In genomic region chr1:165464574-165464973, GRCm38 (mm10) we compare ENCODE assay signal across 34 mouse cellular contexts. TPM values are rescaled to one million over a fixed set of nuclear protein-coding genes. Genes with fewer than 3 reads are reported as not detected.
DNase-seq lines count a peak whose midpoint lies in the region; ATAC-seq and TF ChIP-seq lines count a peak whose summit lies in the region.
"Had no signal": no experiment of that assay in that cellular context is flagged by ENCODE, and none has a peak within 500 bp of the region (broad histone marks: within the 10 kb centered on the region; RNA-seq: fewer than 3 reads in every experiment).

No protein-coding gene starts in this region.

- DNase-seq in liver, adult 2 months (ENCODE audit: extremely low read depth, low read depth, low spot score), result peak; percentile 81
- DNase-seq in liver, result no peak
- DNase-seq in lung, postnatal 25 days (ENCODE audit: low spot score), result peak; percentile 50
- DNase-seq in lung, postnatal 10 days, result no peak
- peak; percentile 91 for DNase-seq in fat pad, adult 2 months (ENCODE audit: extremely low read depth, low read depth, low spot score)
- DNase-seq: adrenal gland, adult 2 months; adrenal gland, postnatal 25 days; B cell, adult 2 months; cerebellum, adult 11-12 months; cerebellum, adult 8-10 months; cerebellum, postnatal 10 days; cerebellum, postnatal 36 days; embryo, embryonic 11 days; gastrocnemius, postnatal 10 days; gastrocnemius, postnatal 36 days; heart, adult 18-20 months; heart, postnatal 10 days; heart, postnatal 36 days had no signal

- TF ChIP-seq POLR2A in liver, adult 2 months (IDR thresholded peaks at IDR 0.05; ENCODE audit: extremely low read depth, insufficient read depth, low read length), result no peak

- H3K9ac ChIP-seq in liver, adult 2 months (ENCODE audit: low read depth, low read length), result no peak overlapping the region
- no peak overlapping the region for H3K9ac ChIP-seq in hindbrain, embryonic 12.5 days
- H3K9ac ChIP-seq: embryonic facial prominence, embryonic 13.5 days; forebrain, embryonic 13.5 days; heart, embryonic 12.5 days; heart, embryonic 15.5 days; hindbrain, embryonic 14.5 days had no signal

- whole genome bisulfite sequencing in liver, adult 2 months, result 19% methylated on average over 3 of the region's 3 CpGs
- WGBS in hindbrain, embryonic 12.5 days, result 93% methylated on average over 3 of the region's 3 CpGs

- no peak for TF ChIP-seq CTCF in liver, adult 2 months (IDR thresholded peaks at IDR 0.05; ENCODE audit: low read depth, low read length)

- no peak overlapping the region for H3K4me2 ChIP-seq in hindbrain, embryonic 12.5 days (replicated peaks)
- H3K4me2 ChIP-seq: embryonic facial prominence, embryonic 13.5 days; forebrain, embryonic 13.5 days; heart, embryonic 12.5 days; heart, embryonic 15.5 days; hindbrain, embryonic 14.5 days had no signal

- ATAC-seq in hindbrain, embryonic 12.5 days (ENCODE audit: low FRiP score), result no peak
- ATAC-seq: forebrain, embryonic 13.5 days; forebrain, embryonic 16.5 days; hindbrain, postnatal 0 days; inflammation-experienced regulatory T-cells, adult 6 months had no signal

- H3K4me1 ChIP-seq in liver, adult 2 months (ENCODE audit: control insufficient read depth, insufficient read depth, low read length), result peaks cover 13% of the 10 kb centered on the region
- peaks cover 4% of the 10 kb centered on the region for H3K4me1 ChIP-seq in hindbrain, embryonic 12.5 days

- H3K79me2 ChIP-seq in liver, adult 2 months (ENCODE audit: control insufficient read depth, insufficient read depth, low read length), result peaks cover 18% of the 10 kb centered on the region; the same call in 1 of the 2 replicates

- no peak overlapping the region for H3K4me3 ChIP-seq in liver, adult 2 months (ENCODE audit: insufficient read depth, low read depth, low read length)
- H3K4me3 ChIP-seq in hindbrain, embryonic 12.5 days, result no peak overlapping the region
- H3K4me3 ChIP-seq: embryonic facial prominence, embryonic 10.5 days; embryonic facial prominence, embryonic 13.5 days; erythroblast, embryonic 14.5 days; forebrain, embryonic 10.5 days; forebrain, embryonic 13.5 days; heart, embryonic 12.5 days; heart, embryonic 15.5 days; hindbrain, embryonic 10.5 days had no signal

- H3K27ac ChIP-seq in liver, adult 2 months (replicated peaks; ENCODE audit: insufficient read depth, low read depth, low read length), result no peak overlapping the region
- no peak overlapping the region for H3K27ac ChIP-seq in hindbrain, embryonic 12.5 days
- H3K27ac ChIP-seq: embryonic facial prominence, embryonic 10.5 days; embryonic facial prominence, embryonic 13.5 days; forebrain, embryonic 10.5 days; forebrain, embryonic 13.5 days; heart, embryonic 15.5 days; hindbrain, embryonic 10.5 days; hindbrain, embryonic 14.5 days; hindbrain, postnatal 0 days had no signal

- H3K9me3 ChIP-seq in hindbrain, embryonic 12.5 days (replicated peaks), result no peaks in the 10 kb centered on the region
- H3K9me3 ChIP-seq: embryonic facial prominence, embryonic 10.5 days; embryonic facial prominence, embryonic 13.5 days; forebrain, embryonic 10.5 days; forebrain, embryonic 13.5 days; G1E; heart, embryonic 12.5 days; heart, embryonic 15.5 days; hindbrain, embryonic 10.5 days had no signal

- no peaks in the 10 kb centered on the region for H3K36me3 ChIP-seq in liver, adult 2 months (ENCODE audit: control insufficient read depth, insufficient read depth, low read length)
- H3K36me3 ChIP-seq in hindbrain, embryonic 12.5 days, result no peaks in the 10 kb centered on the region
- H3K36me3 ChIP-seq: embryonic facial prominence, embryonic 10.5 days; embryonic facial prominence, embryonic 13.5 days; forebrain, embryonic 10.5 days; heart, embryonic 12.5 days; heart, embryonic 15.5 days; hindbrain, embryonic 10.5 days had no signal

- H3K27me3 ChIP-seq in liver, adult 2 months (ENCODE audit: control insufficient read depth, insufficient read depth, low read length), result no peaks in the 10 kb centered on the region
- no peaks in the 10 kb centered on the region for H3K27me3 ChIP-seq in hindbrain, embryonic 12.5 days
- H3K27me3 ChIP-seq: CH12.LX; embryonic facial prominence, embryonic 13.5 days; forebrain, embryonic 13.5 days; heart, embryonic 12.5 days; heart, embryonic 15.5 days had no signal

RNA-seq across cellular contexts. Expression of gene Mpc2, which starts 4.1 kb away (rescaled TPM):
- total RNA-seq in liver, adult 2 months (2014; rRNA removed), result 279 and 312 TPM in 2 replicates
- polyA plus RNA-seq in liver, adult 2 months (2012; rRNA removed), result 227 and 264 TPM in 2 replicates
- polyA plus RNA-seq in hindbrain, embryonic 12.5 days (2016; fragmentation: Nextera tagmentation; extraction: Ambion mirVana), result 145 and 146 TPM in 2 replicates

RNA-seq across cellular contexts. Expression of gene Dcaf6, which starts 4.3 kb away (rescaled TPM):
- total RNA-seq in liver, adult 2 months (2014; rRNA removed), result 38.9 and 43.2 TPM in 2 replicates
- polyA plus RNA-seq in liver, adult 2 months (2012; rRNA removed), result 16.5 and 20.5 TPM in 2 replicates
- 12.4 and 12.9 TPM in 2 replicates for polyA plus RNA-seq in hindbrain, embryonic 12.5 days (2016; fragmentation: Nextera tagmentation; extraction: Ambion mirVana)

RNA-seq across cellular contexts. Expression of gene Adcy10, which starts 20.4 kb away (rescaled TPM):
- total RNA-seq in liver, adult 2 months (2014; rRNA removed), result 0.13 and 0.18 TPM in 2 replicates
- polyA plus RNA-seq in liver, adult 2 months (2012; rRNA removed), result not detected in 2 replicates
- 0.09 and 0.12 TPM in 2 replicates for polyA plus RNA-seq in hindbrain, embryonic 12.5 days (2016; fragmentation: Nextera tagmentation; extraction: Ambion mirVana)
- total RNA-seq: gastrocnemius, adult 18-20 months; gastrocnemius, postnatal 36 days; heart, postnatal 36 days had no signal
- polyA plus RNA-seq: embryonic facial prominence, embryonic 10.5 days; erythroblast, embryonic 14.5 days; G1E; heart, embryonic 12.5 days; heart, embryonic 15.5 days; hindbrain, embryonic 10.5 days; inflammation-experienced regulatory T-cells, adult 6 months had no signal

Comparison
In these comparisons a context has a peak if more than half of its experiments do, and no peak if none do; other contexts are left out.
1. DNase-seq: peak in liver, adult 2 months (single experiment), lung, postnatal 25 days (single experiment) and fat pad, adult 2 months (single experiment); none in liver (single experiment) and lung, postnatal 10 days (single experiment).